Mouse (Mus musculus): Measurements from ENCODE around the gene Gabrg2.

The Gabrg2 gene

DNA sequence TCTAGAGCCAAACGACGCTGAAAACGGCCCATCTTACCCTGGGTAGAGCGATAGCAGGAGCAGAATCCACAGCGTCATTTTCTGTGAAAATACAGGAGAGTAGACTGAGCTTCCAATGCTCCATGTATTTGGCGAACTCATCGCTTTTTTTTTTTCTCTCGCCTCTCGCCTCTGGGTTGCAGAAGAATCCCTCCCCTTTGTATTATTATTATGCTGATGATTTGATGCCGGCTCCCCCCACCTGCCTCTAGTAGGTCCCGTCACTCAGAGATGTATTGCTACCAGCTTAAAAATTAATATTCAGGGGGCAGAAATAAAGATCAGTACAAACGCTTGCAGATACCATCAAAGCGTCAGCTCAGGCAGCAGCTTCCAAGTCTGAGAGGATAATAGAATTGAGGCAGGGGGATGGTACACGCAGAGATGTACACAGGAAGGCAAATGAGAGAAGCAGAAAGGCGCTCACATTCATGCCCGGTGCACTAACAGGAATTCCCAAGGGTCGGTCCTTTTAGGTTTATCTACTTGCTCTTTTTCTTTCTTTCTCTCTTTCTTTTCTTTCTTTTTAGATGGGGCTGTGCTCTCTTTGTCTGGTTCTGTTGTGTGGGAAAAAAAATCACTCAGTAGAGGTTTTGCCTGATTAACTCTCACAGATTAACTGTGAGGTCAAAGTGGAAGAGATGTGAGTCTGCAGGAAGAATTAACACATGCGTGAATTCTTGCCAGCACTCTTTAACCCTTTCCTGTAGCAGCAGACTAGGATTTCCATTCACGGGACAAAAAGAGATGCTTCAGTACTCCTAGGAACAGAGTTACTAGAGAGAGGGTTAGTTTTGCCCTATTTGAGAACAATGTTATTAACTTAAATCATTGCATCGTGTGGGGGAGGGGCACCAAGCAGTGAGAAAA lies at the start of gene Gabrg2:
TSS of gene Gabrg2 (minus strand) at position 668 of the 909 bp plus-strand sequence.
- DNase-seq (ENCODE audit: low read depth), result no peak

DNA sequence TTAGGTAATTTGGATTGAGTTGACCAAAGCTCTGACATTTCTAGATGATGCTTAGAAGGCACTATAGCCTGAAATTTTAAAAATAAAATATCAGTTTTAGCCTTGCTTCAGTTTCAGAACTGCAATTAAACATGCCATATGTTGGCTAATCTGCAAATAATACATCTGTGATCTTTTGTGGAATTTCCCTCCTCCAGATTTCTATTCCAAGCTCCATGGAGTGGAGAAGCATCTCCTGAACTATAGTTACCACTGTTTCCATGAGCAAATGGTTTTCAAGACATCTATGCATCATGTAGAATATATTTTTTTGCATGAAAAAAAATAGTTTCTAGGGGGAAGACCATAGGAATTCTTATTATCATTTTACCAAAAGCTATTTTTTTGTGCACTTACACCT lies 47.5 kb upstream of the Gabrg2 start:
- DNase-seq (ENCODE audit: low read depth), result no peak

DNA sequence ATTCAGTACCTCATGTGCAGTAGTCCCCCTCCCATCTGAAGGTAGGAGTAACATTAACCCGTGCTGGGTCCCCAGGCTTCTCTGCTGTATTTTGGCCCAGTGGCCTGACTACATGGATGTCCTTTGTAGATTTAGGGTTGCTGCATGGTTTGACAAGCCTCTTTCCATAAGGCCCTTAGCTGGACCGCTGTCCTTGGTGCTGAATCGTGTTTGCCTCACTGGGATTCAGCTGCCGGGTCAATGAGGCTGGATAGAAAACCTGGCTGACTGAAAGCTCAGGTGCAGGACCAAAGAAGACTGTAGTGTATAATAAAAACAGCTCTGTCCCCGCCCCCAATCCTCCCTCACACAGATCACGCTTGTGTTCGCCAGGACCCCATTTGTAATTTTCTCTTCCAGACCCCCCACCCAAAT lies 1.2 kb downstream of the Gabrg2 start:
- DNase-seq (ENCODE audit: low read depth), result peak; percentile 8

DNA sequence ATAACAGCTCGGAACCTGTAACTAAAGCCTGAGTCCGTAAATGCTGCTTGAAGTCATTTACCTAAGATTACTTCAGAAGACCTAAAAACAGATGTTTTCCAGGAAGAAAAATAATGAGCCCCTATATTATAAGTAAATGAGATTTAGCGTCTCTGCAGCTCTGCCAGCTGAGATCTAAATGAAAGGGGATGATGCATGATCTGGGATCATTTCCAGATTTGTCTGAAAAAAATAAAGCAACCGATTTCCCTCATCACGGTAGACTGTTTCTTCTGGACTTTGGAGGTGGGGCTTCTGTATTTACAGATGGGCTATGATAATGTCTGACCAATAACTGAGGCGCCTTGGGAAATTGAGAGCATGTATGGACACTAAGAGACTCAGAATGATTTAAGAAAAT lies 20.5 kb downstream of the Gabrg2 start:
- no peak for DNase-seq (ENCODE audit: low read depth)

DNA sequence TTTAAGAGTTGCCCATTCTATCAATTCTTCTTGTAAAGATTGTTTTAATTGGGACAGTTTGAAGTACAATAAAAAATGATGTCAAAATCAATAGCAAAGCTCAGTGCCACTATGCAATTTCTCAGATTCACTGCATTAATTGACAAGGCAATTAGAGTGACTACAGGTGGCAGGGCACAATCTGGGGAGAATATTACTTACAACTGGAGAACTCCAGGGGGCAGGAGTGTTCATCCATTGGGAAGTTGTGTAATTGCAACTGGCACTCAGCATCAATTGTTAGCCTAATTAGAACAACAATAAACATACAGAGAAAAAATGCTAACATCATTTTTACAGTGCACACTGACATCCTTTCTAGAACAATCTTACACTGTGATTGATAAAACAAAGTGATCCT lies 32.1 kb downstream of the Gabrg2 start:
- DNase-seq (ENCODE audit: low read depth), result no peak

DNA sequence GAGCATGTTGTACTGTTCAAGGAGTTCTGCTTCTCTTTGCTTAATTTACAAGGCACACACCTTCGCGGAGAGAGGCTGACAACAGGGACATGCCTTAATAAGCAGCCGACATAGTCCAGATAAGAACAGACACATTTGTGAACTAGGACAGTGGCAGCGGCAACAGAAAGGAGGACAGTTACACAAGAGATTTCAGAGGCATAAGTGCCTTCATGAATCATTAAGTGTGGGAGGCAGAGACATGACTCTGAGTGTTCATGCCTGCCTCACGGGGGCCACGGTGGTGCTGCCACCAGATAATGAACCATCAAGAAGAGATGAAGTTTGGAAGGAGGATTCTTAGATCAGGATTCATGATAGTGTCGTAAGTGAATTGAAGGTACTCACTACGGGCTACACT lies 38.0 kb downstream of the Gabrg2 start:
- DNase-seq (ENCODE audit: low read depth), result no peak

DNA sequence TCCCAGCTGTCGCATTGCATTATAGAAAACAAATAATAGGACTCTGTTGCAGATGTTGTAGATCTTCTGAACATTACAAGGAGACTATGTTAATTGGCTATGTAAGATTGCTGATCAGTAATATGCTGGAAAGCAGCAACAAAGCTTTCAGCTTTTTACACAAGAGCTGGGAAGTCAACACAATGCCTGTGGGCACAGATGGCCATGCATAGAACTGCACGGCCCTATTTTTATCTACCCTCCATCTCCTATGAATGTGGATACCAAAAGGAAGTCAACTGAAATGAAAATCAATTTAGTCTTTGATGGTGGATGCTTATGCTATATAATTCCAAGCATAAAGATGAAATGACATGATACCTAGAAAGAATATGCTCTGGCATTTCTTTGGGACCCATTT lies 47.1 kb downstream of the Gabrg2 start:
- no peak for DNase-seq (ENCODE audit: low read depth)

DNA sequence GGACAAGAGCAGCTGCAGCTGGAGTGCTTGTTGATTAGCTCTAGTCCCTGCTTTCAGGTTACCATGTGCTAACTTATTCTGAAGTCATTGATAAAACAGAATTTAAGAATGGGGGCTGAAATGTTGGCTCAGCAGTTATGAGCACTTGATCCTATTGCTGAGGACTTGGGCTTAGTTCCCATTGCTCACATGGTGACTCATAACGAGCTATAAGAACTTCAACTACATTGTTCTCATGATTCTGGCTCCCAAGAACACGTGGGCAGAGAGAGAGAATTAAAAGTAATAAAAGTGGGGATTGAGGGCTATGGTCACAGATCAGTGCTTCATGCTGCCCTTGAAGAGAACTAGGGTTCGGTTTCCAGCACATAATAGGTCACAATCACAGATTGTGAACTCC lies 48.8 kb downstream of the Gabrg2 start:
- DNase-seq (ENCODE audit: low read depth), result no peak

DNA sequence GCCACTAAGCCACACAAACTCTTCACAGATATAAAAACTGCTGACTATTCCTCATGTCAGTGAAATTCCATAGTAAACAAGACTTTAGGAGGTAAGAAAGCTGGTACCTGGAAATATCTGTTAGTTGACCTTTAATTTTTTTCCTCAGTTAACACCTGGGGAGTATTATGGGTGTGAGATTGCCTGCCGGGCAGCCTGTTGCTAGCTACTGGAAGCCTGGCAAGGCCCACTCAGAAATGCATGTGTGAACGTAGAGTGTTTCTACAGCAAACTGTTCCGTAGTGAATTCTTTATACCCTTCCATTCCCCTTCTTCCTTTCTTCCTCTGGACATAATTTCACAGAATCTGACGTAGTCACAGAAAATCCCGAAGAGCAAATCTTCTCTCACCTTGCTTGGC lies 55.2 kb downstream of the Gabrg2 start:
- no peak for DNase-seq (ENCODE audit: low read depth)

DNA sequence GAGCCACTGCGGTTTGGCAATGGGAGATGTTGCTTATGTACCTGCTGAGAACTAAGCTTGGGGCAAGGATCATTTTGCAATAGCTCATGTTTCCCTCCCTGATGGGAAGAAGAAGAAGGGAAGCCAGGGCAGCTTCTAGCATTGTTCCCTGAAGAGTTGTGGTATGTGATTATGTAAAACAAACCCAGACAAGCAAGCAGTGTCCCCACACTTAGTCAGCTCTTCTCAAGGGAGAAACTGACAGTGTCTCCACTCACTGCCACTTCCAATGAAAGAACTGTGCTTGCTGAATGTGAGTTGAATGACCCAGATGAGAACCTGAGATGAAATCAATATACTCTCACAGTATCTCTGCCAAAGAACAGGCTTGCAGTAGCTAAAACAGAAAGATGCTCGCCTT lies 62.7 kb downstream of the Gabrg2 start:
- DNase-seq (ENCODE audit: low read depth), result no peak

DNA sequence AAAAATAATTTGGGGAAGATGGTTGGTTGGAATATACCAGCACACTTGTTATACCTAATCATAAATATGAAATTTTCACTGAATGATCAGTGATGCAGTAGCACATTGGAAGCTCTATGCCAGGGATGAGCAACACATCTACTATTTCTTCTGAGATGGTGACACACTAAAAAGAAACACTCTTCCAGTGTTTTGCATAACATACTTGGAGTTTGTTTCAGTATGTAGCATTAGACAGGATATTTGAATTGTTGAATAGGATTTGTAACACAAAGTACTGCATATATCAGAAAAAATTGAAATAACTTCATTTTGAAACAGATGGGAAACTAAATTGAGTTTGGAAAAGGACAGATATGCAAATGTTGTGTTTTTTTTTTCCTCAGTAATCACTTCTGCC lies 81.8 kb downstream of the Gabrg2 start:
- DNase-seq (ENCODE audit: low read depth), result no peak

DNA sequence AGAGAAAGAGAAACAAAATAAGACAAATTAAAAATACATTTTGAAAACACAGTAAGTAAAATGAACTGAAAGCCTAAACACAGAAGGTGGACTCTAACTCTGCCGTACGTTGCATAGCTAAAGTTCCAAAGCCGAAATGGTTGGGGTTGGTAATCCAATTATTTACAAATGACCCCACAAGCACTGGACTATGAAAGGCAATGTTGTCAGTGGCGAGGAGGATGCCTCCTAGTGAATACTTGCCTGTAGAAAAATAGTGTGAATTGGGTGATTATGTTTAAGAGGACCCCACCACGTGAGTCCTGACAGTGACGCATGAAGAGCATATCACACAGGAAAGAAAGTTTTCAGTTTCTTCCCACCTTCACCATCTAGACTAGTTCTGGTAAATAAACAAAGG lies 86.6 kb downstream of the Gabrg2 start:
- DNase-seq (ENCODE audit: low read depth), result no peak

DNA sequence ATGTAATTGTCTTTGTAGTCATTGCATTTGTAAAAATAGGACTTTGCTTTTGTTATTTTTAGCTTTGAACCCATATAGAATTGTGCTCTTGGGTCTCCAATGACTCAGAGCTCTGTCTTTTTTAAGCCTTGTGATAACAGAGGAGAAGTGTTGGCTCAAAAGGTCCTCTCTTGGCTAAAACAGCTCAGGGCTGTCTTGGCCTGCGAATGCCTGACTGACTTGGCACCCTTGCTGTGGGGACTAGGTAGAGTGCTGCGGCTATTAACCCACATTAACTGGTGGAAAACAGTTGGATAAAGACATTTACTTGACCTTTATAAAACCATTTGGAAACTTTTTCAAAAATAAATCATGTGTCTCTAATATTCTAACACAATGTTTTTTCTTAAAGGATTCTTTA lies 97.0 kb downstream of the Gabrg2 start:
- no peak for DNase-seq (ENCODE audit: low read depth)

Measured in c-Kit-positive CD71-negative TER-119-negative erythroid progenitor cells, embryonic 14.5 days (primary cell).